Mouse (Mus musculus): ENCODE data around the gene Cldn20. TPM values are rescaled to one million over a fixed set of nuclear protein-coding genes. Genes with fewer than 3 reads are reported as not detected.

Cldn20 gene
- polyA plus RNA-seq (2017; shearing (Covaris generic)), result under 1 TPM in 1 of 2 experiments, not detected in 1; 0.42 TPM

DNA sequence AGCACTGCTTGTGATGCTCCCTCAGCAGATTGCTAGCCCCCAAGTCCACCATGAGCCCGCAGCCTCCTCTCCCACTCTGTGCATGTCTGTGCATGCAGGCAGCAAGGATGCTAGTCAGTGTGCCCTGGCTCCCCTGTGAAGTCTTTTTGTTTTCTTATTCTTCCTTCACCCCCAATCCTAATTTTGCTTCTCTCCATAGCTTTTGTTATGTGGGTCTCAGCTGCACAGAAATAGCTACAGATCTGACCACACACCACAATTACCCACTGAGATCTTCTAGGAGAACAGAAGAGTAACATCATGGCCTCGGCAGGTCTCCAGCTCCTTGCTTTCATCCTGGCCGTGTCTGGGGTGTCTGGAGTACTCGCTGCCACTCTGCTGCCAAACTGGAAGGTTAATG, at the start of gene Cldn20:
Gene Cldn20, plus strand, starts transcription at position 301 of the 400 bp plus-strand sequence.

DNA sequence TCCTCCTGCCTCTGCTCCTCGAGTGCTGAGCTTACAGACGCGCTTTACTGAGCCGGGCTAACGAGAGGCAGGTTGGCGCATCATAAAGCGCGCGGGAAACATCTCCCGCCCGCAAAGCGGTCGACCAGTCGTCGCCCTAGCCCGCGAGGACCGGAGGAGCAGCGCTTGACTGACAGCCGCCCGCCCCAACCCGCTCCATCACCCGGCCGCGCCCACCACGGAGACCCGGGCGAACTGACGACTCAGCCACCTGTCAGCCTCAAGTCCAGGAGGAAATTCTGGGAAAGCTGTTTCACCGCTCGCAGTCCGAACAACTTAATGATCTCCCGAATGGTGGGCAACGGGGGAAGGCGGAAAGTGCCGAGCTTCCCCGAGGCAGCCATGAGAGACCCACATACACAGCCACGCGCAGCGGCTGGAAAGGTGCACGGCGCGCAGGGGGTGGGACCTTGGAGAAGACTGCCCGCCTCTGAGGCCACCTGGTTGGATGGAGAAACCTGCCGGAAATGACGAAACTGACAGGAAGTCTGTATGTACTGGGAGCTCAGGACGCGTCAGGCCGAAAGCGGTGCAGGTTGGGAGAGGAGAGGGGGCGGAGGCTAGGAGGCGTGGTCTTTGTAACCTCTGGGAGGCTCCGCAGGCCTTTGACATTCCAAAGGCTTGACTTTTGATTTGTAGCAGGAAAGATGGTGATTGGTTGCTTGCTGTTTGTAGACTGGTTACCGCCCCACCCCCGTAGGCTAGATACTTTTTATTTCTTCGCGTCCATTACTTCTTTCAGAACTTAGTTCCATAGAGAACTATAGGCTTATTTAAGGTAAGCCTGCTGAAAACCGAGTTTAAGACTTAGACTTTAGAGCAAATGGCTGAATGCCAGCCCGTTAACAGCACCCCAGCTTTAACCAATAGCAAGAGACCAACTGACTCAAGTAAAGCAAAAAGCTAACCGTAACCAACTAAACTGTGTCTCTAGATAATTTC, 25.3 kb downstream of the Cldn20 start, which contains the start of gene Tfb1m:
Gene Tfb1m, minus strand, starts transcription at position 451 of the 981 bp plus-strand sequence.

Other genes with a start within 250 kb of the Cldn20 start
- under 1 TPM; 0.42 to 0.44 TPM for gene Tiam2, start 206.0 kb upstream of the Cldn20 start, polyA plus RNA-seq (2017; shearing (Covaris generic))
- 1 to 10 TPM; 5.1 to 7.6 TPM for gene Tfb1m, start 25.2 kb downstream of the Cldn20 start, polyA plus RNA-seq (2017; shearing (Covaris generic))
- gene Nox3, start 163.7 kb downstream of the Cldn20 start, polyA plus RNA-seq (2017; shearing (Covaris generic)), result not detected